In genomic region chr7:118609815-118610214, GRCm38 (mm10) we compare ENCODE assay signal across 28 mouse cellular contexts. TPM values are rescaled to one million over a fixed set of nuclear protein-coding genes. Genes with fewer than 3 reads are reported as not detected.
"Had no signal": no experiment of that assay in that cellular context is flagged by ENCODE, and none has a peak within 500 bp of the region (broad histone marks: within the 10 kb centered on the region; RNA-seq: fewer than 3 reads in every experiment).

No protein-coding gene starts in this region.

- H3K4me3 ChIP-seq: gastrocnemius, adult 2 months; heart, adult 2 months; heart, embryonic 13.5 days; heart, embryonic 15.5 days; hindbrain, embryonic 10.5 days; hindbrain, embryonic 12.5 days; hindbrain, embryonic 15.5 days; kidney, embryonic 15.5 days; limb, embryonic 13.5 days; limb, embryonic 15.5 days; liver, embryonic 13.5 days had no signal

- H3K27ac ChIP-seq: gastrocnemius, adult 2 months; heart, adult 2 months; heart, embryonic 13.5 days; heart, embryonic 15.5 days; hindbrain, embryonic 10.5 days; hindbrain, embryonic 12.5 days; hindbrain, embryonic 15.5 days; hindbrain, postnatal 0 days; kidney, embryonic 15.5 days; kidney, postnatal 0 days; limb, embryonic 13.5 days; limb, embryonic 15.5 days; liver, embryonic 13.5 days had no signal

- ATAC-seq: hindbrain, postnatal 0 days had no signal

- H3K4me1 ChIP-seq: heart, embryonic 13.5 days; hindbrain, embryonic 12.5 days; hindbrain, embryonic 15.5 days; limb, embryonic 13.5 days; limb, embryonic 15.5 days; liver, embryonic 13.5 days had no signal

- H3K27me3 ChIP-seq: hindbrain, embryonic 12.5 days; hindbrain, embryonic 15.5 days; kidney, embryonic 15.5 days; limb, embryonic 13.5 days; limb, embryonic 15.5 days; liver, embryonic 13.5 days had no signal

- H3K36me3 ChIP-seq: heart, embryonic 13.5 days; heart, embryonic 15.5 days; hindbrain, embryonic 10.5 days; hindbrain, embryonic 12.5 days; hindbrain, embryonic 15.5 days; kidney, embryonic 15.5 days; limb, embryonic 13.5 days; limb, embryonic 15.5 days; liver, embryonic 13.5 days had no signal

- H3K4me2 ChIP-seq: heart, embryonic 11.5 days; heart, embryonic 13.5 days; heart, embryonic 15.5 days; hindbrain, embryonic 12.5 days; hindbrain, embryonic 15.5 days; kidney, embryonic 15.5 days; limb, embryonic 13.5 days; limb, embryonic 15.5 days; liver, embryonic 13.5 days had no signal

- DNase-seq: gastrocnemius, adult 2 months; gastrocnemius, postnatal 10 days; gastrocnemius, postnatal 25 days; heart, adult 2 months; heart, postnatal 14 days; heart, postnatal 4 days; kidney, adult 11 months; kidney, adult 2 months; kidney, adult 9 months; kidney, postnatal 14 days; kidney, postnatal 36 days; layer of hippocampus, adult 9-11 months; layer of hippocampus, postnatal 36 days; left cerebral cortex, postnatal 4 days; liver, embryonic 13.5 days had no signal

- H3K9me3 ChIP-seq: heart, embryonic 15.5 days; hindbrain, embryonic 12.5 days; hindbrain, embryonic 15.5 days; kidney, embryonic 15.5 days; limb, embryonic 13.5 days; limb, embryonic 15.5 days; liver, embryonic 13.5 days had no signal

- H3K9ac ChIP-seq: heart, embryonic 13.5 days; heart, embryonic 15.5 days; hindbrain, embryonic 12.5 days; hindbrain, embryonic 15.5 days; kidney, embryonic 15.5 days; limb, embryonic 13.5 days; limb, embryonic 15.5 days; liver, embryonic 13.5 days had no signal

RNA-seq across cellular contexts. Expression of gene Tmc5, which starts 12.7 kb away (rescaled TPM):
- total RNA-seq: gastrocnemius, adult 2 months; granulocyte monocyte progenitor cell, adult 5-6 weeks had no signal
- polyA plus RNA-seq: limb, embryonic 11.5 days; liver, embryonic 13.5 days had no signal
